Comparison of ENCODE assay signal across 8 mouse cellular contexts in the genomic region with DNA sequence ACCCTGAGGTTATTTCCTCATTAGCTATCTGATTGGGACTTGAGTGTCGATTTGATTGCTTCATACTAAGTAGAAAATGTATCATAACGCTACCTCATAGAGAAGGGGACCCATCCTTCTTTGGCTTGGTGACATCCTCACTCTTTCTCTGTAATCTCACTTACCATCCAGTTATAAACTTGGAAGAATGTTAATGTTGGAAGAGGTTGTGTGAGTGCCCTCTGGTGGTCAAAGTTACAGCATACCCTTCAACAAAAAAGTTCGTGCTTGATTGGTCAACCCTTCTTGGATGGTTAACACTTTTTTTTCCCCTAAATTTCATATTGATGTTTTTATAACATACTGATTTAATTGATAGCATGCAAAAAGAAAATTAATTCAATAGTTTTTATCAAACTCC.
A peak's percentile ranks its signal among the peaks of the same experiment; 100 is the strongest.
DNase-seq lines count a peak whose midpoint lies in the region; ATAC-seq and TF ChIP-seq lines count a peak whose summit lies in the region.

No protein-coding gene starts in this region.

- H3K27me3 ChIP-seq in hindbrain, embryonic 11.5 days (ENCODE audit: control insufficient read depth, insufficient read depth, low read length) = no peaks in the 10 kb centered on the region
- H3K27me3 ChIP-seq in hindbrain, embryonic 13.5 days = no peaks in the 10 kb centered on the region
- no peaks in the 10 kb centered on the region for H3K27me3 ChIP-seq in embryonic facial prominence, embryonic 10.5 days (replicated peaks; ENCODE audit: low read depth, poor library complexity, severe bottlenecking)
- no peaks in the 10 kb centered on the region for H3K27me3 ChIP-seq in thymus, adult 2 months (ENCODE audit: control insufficient read depth, insufficient read depth, low read length)
- H3K27me3 ChIP-seq in intestine, embryonic 15.5 days (replicated peaks) = no peaks in the 10 kb centered on the region

- TF ChIP-seq CTCF in thymus, adult 2 months (IDR thresholded peaks at IDR 0.05; ENCODE audit: borderline replicate concordance, control insufficient read depth, extremely low read depth, insufficient read depth, low read length, poor library complexity) = no peak

- no peaks in the 10 kb centered on the region for H3K36me3 ChIP-seq in hindbrain, embryonic 11.5 days (ENCODE audit: control insufficient read depth, insufficient read depth, low read length)
- H3K36me3 ChIP-seq in hindbrain, embryonic 13.5 days = no peaks in the 10 kb centered on the region
- no peaks in the 10 kb centered on the region for H3K36me3 ChIP-seq in embryonic facial prominence, embryonic 10.5 days (replicated peaks)
- no peaks in the 10 kb centered on the region for H3K36me3 ChIP-seq in thymus, adult 2 months (ENCODE audit: control insufficient read depth, insufficient read depth, low read length)
- no peaks in the 10 kb centered on the region for H3K36me3 ChIP-seq in intestine, embryonic 15.5 days

- DNase-seq in hindbrain, embryonic 11.5 days (ENCODE audit: low spot score) = peak; percentile 67
- DNase-seq in A20 (ENCODE audit: low read depth, low spot score) (peak; percentile 35), R1 (ENCODE audit: low read depth, low spot score) (peak; percentile 33)
- peak; percentile 37 for DNase-seq in embryonic facial prominence, embryonic 10.5 days (ENCODE audit: low spot score)
- DNase-seq in left cerebral cortex, postnatal 25 days (ENCODE audit: low spot score in 2 of 2) = peak; percentile 30 to 63
- no peak for DNase-seq in thymus, adult 2 months

- intact Hi-C loops in left cerebral cortex, postnatal 25 days (cut with DNase I) = no loop called here

- ATAC-seq in hindbrain, embryonic 11.5 days (ENCODE audit: low FRiP score) = no peak
- ATAC-seq in hindbrain, embryonic 13.5 days (ENCODE audit: low FRiP score) = no peak
- no peak for ATAC-seq in intestine, embryonic 15.5 days

- H3K4me2 ChIP-seq in hindbrain, embryonic 11.5 days (replicated peaks; ENCODE audit: low read depth, low read length) = no peak overlapping the region
- H3K4me2 ChIP-seq in hindbrain, embryonic 13.5 days = no peak overlapping the region
- H3K4me2 ChIP-seq in intestine, embryonic 15.5 days (replicated peaks) = no peak overlapping the region

- H3K27ac ChIP-seq in hindbrain, embryonic 11.5 days (ENCODE audit: low read depth, low read length) = no peak overlapping the region
- H3K27ac ChIP-seq in hindbrain, embryonic 13.5 days = no peak overlapping the region
- no peak overlapping the region for H3K27ac ChIP-seq in embryonic facial prominence, embryonic 10.5 days (replicated peaks)
- no peak overlapping the region for H3K27ac ChIP-seq in thymus, adult 2 months (ENCODE audit: control insufficient read depth, insufficient read depth, low read length)
- no peak overlapping the region for H3K27ac ChIP-seq in intestine, embryonic 15.5 days

- no peaks in the 10 kb centered on the region for H3K9me3 ChIP-seq in hindbrain, embryonic 11.5 days (ENCODE audit: control insufficient read depth, low read length)
- no peaks in the 10 kb centered on the region for H3K9me3 ChIP-seq in hindbrain, embryonic 13.5 days
- no peaks in the 10 kb centered on the region for H3K9me3 ChIP-seq in embryonic facial prominence, embryonic 10.5 days
- no peaks in the 10 kb centered on the region for H3K9me3 ChIP-seq in intestine, embryonic 15.5 days

- no peaks in the 10 kb centered on the region for H3K4me1 ChIP-seq in hindbrain, embryonic 11.5 days (replicated peaks; ENCODE audit: control insufficient read depth, insufficient read depth, low read length)
- no peaks in the 10 kb centered on the region for H3K4me1 ChIP-seq in hindbrain, embryonic 13.5 days (replicated peaks)
- H3K4me1 ChIP-seq in embryonic facial prominence, embryonic 10.5 days = no peaks in the 10 kb centered on the region
- H3K4me1 ChIP-seq in thymus, adult 2 months (replicated peaks; ENCODE audit: control insufficient read depth, insufficient read depth, low read length) = no peaks in the 10 kb centered on the region
- no peaks in the 10 kb centered on the region for H3K4me1 ChIP-seq in intestine, embryonic 15.5 days (replicated peaks)

- WGBS in hindbrain, embryonic 11.5 days = 56% methylated on average over 3 of the region's 3 CpGs
- WGBS in hindbrain, embryonic 13.5 days = 53% methylated on average over 3 of the region's 3 CpGs
- 59% methylated on average over 3 of the region's 3 CpGs for WGBS in embryonic facial prominence, embryonic 10.5 days
- 51% methylated on average over 3 of the region's 3 CpGs for WGBS in thymus, adult 2 months
- WGBS in intestine, embryonic 15.5 days = 57% methylated on average over 3 of the region's 3 CpGs

- H3K9ac ChIP-seq in hindbrain, embryonic 11.5 days (ENCODE audit: low read depth, low read length) = no peak overlapping the region
- no peak overlapping the region for H3K9ac ChIP-seq in hindbrain, embryonic 13.5 days
- H3K9ac ChIP-seq in intestine, embryonic 15.5 days = no peak overlapping the region

- TF ChIP-seq POLR2A in thymus, adult 2 months (IDR thresholded peaks at IDR 0.05; ENCODE audit: control insufficient read depth, extremely low read depth, insufficient read depth, low read length, poor library complexity) = no peak

- no peak overlapping the region for H3K4me3 ChIP-seq in hindbrain, embryonic 11.5 days (ENCODE audit: low read depth, low read length)
- no peak overlapping the region for H3K4me3 ChIP-seq in hindbrain, embryonic 13.5 days
- H3K4me3 ChIP-seq in embryonic facial prominence, embryonic 10.5 days = no peak overlapping the region
- no peak overlapping the region for H3K4me3 ChIP-seq in thymus, adult 2 months (ENCODE audit: control insufficient read depth, insufficient read depth, low read length)
- H3K4me3 ChIP-seq in intestine, embryonic 15.5 days (replicated peaks) = no peak overlapping the region
